Mouse (Mus musculus) forebrain, embryonic 15.5 days (tissue): ENCODE measurements around the gene Efcab12. TPM values are rescaled to one million over a fixed set of nuclear protein-coding genes. Genes with fewer than 3 reads are reported as not detected.

Source experiments
- ATAC-seq: fragments of 200-750 bp; cut with Nextera tagmentation; replicated peaks from 2 replicates; pipeline ENCODE4 v1.8.0; 2017; ENCODE audit warnings: mild to moderate bottlenecking, moderate TSS enrichment, moderate library complexity
- H3K27ac ChIP-seq: fragments of 300-500 bp; sonication (generic); replicated peaks from 2 replicates; pipeline ENCODE4 v1.5.1; 2015; ENCODE audit warnings: mild to moderate bottlenecking, inconsistent platforms
- H3K27me3 ChIP-seq: fragments of 300-500 bp; sonication (generic); 2 replicates; pipeline ENCODE4 v1.6.1; 2015; ENCODE audit warnings: inconsistent platforms
- H3K36me3 ChIP-seq: fragments of 300-500 bp; sonication (generic); 2 replicates; pipeline ENCODE4 v1.6.1; 2015; ENCODE audit warnings: mild to moderate bottlenecking, inconsistent platforms
- H3K4me1 ChIP-seq: fragments of 300-500 bp; sonication (generic); 2 replicates; pipeline ENCODE4 v1.6.1; 2015; ENCODE audit warnings: inconsistent platforms
- H3K4me2 ChIP-seq: fragments of 300-500 bp; sonication (generic); replicated peaks from 2 replicates; pipeline ENCODE4 v1.6.1; 2015; ENCODE audit warnings: mild to moderate bottlenecking, inconsistent platforms
- H3K4me3 ChIP-seq: fragments of 300-500 bp; sonication (generic); 2 replicates; pipeline ENCODE4 v1.5.1; 2015; ENCODE audit warnings: mild to moderate bottlenecking, inconsistent platforms
- H3K9ac ChIP-seq: fragments of 300-500 bp; sonication (generic); replicated peaks from 2 replicates; pipeline ENCODE4 v1.6.1; 2015; ENCODE audit warnings: mild to moderate bottlenecking, inconsistent platforms
- H3K9me3 ChIP-seq: fragments of 300-500 bp; sonication (generic); 2 replicates; pipeline ENCODE4 v1.6.1; 2016; ENCODE audit warnings: inconsistent platforms
- WGBS: fragments of 180-500 bp; shearing (Covaris S2); methylation state at CpG from one replicate; pipeline ENCODE4 v1.1.7; 2015; ENCODE audit warnings: mixed read lengths; 5-methylcytosine and 5-hydroxymethylcytosine counted together
- polyA plus RNA-seq: library from polyadenylated mRNA; unstranded; fragments of >200 nt; fragmentation: Nextera tagmentation; extraction: Ambion mirVana; gene quantifications from 2 replicates; pipeline ENCODE4 v1.2.1, GENCODE M21; 2015

Efcab12 gene
- polyA plus RNA-seq, 1 experiment from 2014 or later = 2.0 TPM

DNA sequence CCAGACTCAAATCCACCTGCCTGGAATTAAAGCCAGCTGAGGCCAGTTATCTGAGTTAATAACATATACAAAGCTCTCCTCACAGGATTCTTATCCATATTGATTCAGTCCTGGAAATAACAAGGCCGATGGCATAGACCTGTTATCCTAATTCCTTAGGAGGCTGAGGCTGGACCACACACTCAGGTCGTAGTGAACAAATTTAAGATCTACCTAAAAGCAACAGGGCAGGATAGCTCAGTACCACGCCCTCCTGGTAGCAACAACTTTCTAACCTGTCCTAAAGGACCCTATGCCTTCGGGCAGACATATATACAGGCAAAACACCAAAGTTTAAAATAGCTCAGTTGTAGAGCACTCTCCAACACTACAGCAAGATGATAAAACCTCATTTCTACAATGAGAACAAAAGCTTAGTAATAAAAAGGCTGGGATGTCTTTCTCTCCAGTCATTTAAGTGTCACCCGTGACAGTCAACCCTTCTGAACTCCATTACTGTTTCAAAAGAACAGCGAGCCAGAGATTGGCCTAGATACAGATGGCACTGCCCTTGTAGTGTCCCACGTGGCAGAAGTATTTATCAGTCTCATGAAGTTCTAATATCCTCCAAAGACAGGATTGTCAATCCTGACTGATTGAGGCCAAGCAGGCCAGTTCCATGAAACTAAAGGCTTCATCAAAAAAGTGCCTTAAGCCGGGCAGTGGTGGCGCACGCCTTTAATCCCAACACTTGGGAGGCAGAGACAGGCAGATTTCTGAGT lies 33.6 kb downstream of the Efcab12 start:
- H3K4me1 ChIP-seq = peaks cover 23% of the 10 kb centered on the region
- no peaks in the 10 kb centered on the region for H3K27me3 ChIP-seq
- H3K4me3 ChIP-seq = no peak overlapping the region
- no peak overlapping the region for H3K4me2 ChIP-seq
- 63% methylated on average over 10 of the region's 10 CpGs for WGBS
- no peaks in the 10 kb centered on the region for H3K9me3 ChIP-seq
- no peak overlapping the region for H3K9ac ChIP-seq
- ATAC-seq = no peak
- peaks cover 61% of the 10 kb centered on the region for H3K36me3 ChIP-seq
- H3K27ac ChIP-seq = no peak overlapping the region

DNA sequence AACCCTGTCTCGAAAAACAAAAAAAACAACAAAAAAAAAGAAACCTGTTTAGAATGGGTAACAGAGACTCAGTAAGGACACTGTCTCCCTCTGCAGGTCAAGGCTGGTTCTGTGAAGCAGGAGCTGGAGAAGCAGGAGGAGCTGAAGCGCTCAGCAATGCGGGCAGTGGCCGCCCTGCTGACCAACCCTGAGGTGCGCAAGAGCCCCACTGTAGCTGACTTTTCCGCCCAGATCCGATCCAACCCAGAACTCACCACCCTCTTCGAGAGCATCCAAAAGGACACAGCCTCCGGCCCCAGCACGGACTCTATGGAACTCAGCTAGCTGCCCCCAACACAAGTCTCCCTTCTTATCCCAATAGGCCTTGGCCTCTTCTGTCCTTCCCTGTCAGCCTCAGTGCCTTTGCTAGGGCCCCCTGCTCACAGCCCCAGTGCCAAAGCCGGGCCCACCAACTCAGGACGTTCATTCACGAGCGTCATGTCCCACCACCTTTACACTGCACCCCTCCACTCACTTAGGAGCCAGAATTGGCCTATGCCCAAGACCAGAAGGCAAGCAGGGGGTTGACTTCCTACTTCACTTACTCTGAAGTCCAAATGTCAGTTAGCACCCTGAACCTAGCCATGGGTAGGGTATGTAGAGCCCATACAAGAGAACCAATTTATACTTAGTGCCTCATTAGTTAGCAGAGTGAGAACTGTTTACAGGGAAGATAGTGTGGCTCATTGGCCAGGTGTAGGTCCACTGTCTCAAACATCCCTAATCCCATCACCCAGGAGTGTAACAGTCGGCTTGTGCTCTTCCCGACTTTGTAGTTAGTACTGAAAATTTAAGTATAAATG lies 34.5 kb downstream of the Efcab12 start:
- Histone ChIP-seq H3K4me2 (no peak overlapping the region), H3K27me3 (no peaks in the 10 kb centered on the region), H3K27ac (no peak overlapping the region), H3K9ac (no peak overlapping the region), H3K9me3 (no peaks in the 10 kb centered on the region), H3K4me1 (peaks cover 23% of the 10 kb centered on the region), H3K4me3 (no peak overlapping the region), H3K36me3 (peaks cover 69% of the 10 kb centered on the region)
- 0 out of 2 replicates have a peak, but pooled peaks have one; percentile 8 for ATAC-seq
- WGBS = 41% methylated on average over 16 of the region's 16 CpGs

DNA sequence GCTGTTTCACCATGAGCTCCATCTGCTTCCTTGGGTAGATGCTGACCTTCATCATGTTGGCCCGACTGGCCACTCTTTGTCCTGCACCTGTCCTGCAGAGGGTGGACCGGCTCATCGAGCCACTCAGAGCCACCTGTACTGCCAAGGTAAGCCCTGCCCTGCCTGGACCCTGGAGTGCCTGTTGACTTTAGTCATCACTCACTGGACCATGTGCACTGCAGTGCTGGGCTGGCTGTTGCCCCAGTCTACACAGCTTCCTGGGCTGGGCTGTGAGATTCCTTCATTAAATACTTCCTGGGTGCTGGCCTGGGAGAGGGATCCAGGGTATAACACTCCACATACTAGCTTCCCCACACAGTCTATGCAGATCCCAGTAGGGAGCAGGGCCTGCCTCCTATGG lies 36.4 kb downstream of the Efcab12 start:
- Histone ChIP-seq H3K27me3 (no peaks in the 10 kb centered on the region), H3K27ac (no peak overlapping the region), H3K4me3 (no peak overlapping the region), H3K9me3 (no peaks in the 10 kb centered on the region), H3K36me3 (peaks cover 88% of the 10 kb centered on the region), H3K9ac (no peak overlapping the region), H3K4me1 (peaks cover 13% of the 10 kb centered on the region), H3K4me2 (no peak overlapping the region)
- ATAC-seq = no peak
- 94% methylated on average over 3 of the region's 3 CpGs for WGBS

DNA sequence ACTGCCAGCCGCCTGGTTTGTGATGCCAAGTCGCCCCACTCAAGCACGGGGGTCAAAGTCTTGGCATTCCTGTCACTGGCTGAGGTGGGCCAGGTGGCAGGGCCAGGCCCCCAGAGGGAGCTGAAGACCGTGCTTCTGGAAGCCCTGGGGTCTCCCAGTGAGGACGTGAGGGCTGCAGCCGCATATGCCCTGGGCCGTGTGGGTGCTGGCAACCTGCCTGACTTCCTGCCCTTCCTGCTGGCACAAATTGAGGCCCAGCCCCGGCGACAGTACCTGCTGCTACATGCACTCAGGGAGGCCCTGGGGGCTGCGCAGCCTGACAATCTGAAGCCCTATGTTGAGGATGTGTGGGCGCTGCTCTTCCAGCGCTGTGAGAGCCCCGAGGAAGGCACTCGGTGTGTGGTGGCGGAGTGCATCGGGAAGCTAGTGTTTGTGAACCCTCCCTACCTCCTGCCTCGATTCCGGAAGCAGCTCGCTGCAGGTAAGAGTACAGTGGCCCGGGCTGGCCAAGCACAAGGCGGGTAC lies 45.5 kb downstream of the Efcab12 start:
- Histone ChIP-seq H3K9ac (no peak overlapping the region), H3K4me2 (no peak overlapping the region), H3K27me3 (no peaks in the 10 kb centered on the region), H3K36me3 (peaks cover 92% of the 10 kb centered on the region), H3K27ac (no peak overlapping the region), H3K4me1 (no peaks in the 10 kb centered on the region), H3K4me3 (no peak overlapping the region), H3K9me3 (no peaks in the 10 kb centered on the region)
- WGBS = 85% methylated on average over 21 of the region's 21 CpGs
- ATAC-seq = no peak

DNA sequence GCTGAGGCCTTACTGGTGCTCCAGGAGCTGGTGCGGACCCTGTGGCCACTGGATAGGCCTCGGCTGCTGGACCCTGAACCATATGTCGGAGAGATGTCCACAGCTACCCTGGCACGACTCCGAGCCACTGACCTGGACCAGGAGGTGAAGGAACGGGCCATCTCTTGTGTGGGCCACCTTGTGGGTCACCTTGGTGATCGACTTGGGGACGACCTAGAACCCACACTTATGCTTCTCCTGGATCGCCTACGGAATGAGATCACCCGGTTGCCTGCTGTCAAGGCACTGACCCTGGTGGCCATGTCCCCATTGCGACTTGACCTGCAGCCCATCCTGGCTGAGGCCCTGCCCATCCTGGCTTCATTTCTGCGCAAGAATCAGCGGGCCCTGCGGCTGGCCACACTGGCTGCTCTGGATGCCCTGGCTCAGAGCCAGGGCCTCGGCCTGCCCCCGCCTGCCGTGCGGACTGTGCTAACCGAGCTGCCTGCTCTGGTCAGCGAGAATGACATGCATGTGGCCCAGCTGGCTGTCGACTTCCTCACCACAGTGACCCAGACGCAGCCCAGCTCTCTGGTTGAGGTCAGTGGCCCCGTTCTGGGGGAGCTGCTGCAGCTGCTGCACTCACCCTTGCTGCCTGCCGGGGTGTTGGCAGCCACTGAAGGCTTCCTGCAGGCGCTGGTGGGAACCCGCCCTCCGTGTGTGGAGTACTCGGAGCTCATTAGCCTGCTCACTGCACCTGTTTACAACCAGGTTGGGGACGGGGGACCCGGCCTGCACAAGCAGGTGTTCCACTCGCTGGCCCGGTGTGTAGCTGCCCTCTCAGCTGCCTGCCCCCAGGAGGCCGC lies 46.1 kb downstream of the Efcab12 start:
- no peaks in the 10 kb centered on the region for H3K4me1 ChIP-seq
- H3K9me3 ChIP-seq = no peaks in the 10 kb centered on the region
- H3K27me3 ChIP-seq = no peaks in the 10 kb centered on the region
- no peak overlapping the region for H3K4me3 ChIP-seq
- WGBS = 86% methylated on average over 34 of the region's 34 CpGs
- ATAC-seq = 0 out of 2 replicates have a peak, but pooled peaks have one; percentile 13
- H3K9ac ChIP-seq = no peak overlapping the region
- no peak overlapping the region for H3K4me2 ChIP-seq
- H3K27ac ChIP-seq = no peak overlapping the region
- peaks cover 90% of the 10 kb centered on the region for H3K36me3 ChIP-seq

DNA sequence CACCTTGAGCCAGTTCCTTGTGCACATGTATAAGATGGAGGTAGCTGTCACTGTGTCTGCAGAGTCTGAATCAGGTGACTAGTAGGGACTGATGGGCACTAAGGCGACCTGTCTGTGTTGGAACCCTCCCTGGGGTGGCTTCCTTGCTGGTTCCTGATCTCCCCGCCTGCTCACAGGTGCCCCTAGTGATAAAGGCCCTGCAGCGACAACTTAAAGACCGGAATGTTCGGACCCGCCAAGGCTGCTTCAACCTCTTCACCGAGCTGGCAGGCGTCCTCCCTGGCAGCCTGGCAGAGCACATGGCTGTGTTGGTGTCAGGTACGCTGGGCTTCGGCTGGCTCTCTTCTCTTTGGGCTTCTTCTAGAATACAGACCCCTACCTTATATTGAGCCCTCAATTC lies 47.2 kb downstream of the Efcab12 start:
- ATAC-seq = no peak
- Histone ChIP-seq H3K4me1 (no peaks in the 10 kb centered on the region), H3K4me2 (no peak overlapping the region), H3K9me3 (no peaks in the 10 kb centered on the region), H3K27me3 (no peaks in the 10 kb centered on the region), H3K9ac (no peak overlapping the region), H3K36me3 (peaks cover 94% of the 10 kb centered on the region), H3K27ac (no peak overlapping the region), H3K4me3 (no peak overlapping the region)
- 79% methylated on average over 10 of the region's 10 CpGs for WGBS

DNA sequence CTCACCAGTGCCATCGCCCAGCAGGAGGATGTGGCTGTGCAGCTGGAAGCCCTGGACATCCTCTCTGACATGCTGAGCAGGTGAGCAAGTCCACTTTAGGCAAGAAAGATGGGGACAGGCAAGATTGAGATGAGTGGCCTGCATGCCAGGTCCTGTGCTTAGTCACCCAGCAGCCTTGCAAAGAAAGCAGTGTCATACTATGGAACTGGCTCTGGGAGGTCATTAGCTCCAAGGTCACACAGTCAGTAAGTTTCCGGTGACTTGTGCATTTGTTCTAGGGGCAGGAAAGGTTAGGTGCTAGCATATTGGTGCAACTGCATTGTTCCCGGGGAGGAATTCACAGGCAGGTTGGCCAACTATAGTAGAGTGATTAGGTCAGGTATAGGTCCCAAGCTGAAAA lies 55.4 kb downstream of the Efcab12 start:
- Histone ChIP-seq H3K27ac (no peak overlapping the region), H3K4me2 (no peak overlapping the region), H3K9ac (no peak overlapping the region), H3K36me3 (peaks cover 65% of the 10 kb centered on the region), H3K4me3 (no peak overlapping the region), H3K4me1 (no peaks in the 10 kb centered on the region), H3K9me3 (no peaks in the 10 kb centered on the region), H3K27me3 (no peaks in the 10 kb centered on the region)
- ATAC-seq = no peak
- WGBS = 95% methylated on average over 3 of the region's 3 CpGs

DNA sequence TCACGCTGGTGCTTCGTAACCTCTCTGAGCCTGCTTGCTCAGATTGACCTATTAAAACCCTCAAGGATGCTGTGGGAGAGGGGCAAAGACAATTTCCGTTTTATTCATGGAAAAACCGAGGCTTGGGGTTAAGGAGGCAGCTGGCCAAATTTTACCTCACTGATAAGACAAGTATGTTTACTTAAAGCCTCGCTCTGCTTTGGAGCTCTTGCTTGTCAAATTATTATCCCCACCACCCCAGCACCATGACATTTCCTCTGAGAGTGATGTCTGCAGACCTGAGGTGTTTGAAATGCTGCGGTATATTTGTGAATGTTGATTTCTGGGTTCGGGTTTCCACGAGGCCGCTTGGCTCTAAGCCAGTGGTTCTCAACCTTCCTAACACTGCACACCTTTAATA lies 61.8 kb downstream of the Efcab12 start:
- Histone ChIP-seq H3K27me3 (no peaks in the 10 kb centered on the region), H3K9me3 (no peaks in the 10 kb centered on the region), H3K9ac (peak overlapping the region; percentile 83; the same call in 1 of the 2 replicates), H3K4me1 (peaks cover 30% of the 10 kb centered on the region), H3K4me2 (peak overlapping the region; percentile 66), H3K27ac (no peak overlapping the region), H3K36me3 (peaks cover 7% of the 10 kb centered on the region; the same call in 1 of the 2 replicates), H3K4me3 (peak overlapping the region; percentile 87; the same call in 1 of the 2 replicates)
- ATAC-seq = no peak
- WGBS = 60% methylated on average over 9 of the region's 9 CpGs

DNA sequence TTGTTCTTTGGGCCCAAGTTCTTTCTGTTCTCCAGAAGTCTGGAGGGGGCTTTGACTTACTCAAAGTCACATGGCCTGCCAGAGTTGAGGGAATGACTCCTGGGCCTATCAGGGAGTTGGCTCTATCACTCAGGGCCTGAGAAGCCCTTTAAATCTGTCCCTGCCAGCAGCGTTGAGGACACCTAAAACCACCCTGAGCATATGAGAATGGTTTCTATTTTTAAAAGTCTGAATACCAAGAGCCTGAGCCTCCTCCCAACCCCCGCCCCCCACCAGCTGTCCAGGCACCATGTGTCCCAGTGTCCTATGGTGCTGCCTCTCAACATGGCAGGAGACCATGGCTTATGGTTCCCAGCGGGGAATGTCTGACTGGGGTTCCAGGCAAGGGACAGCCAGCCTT lies 62.4 kb downstream of the Efcab12 start:
- ATAC-seq = no peak
- Histone ChIP-seq H3K9ac (peak overlapping the region; percentile 83), H3K36me3 (peaks cover 4% of the 10 kb centered on the region; the same call in 1 of the 2 replicates), H3K4me2 (peak overlapping the region; percentile 66), H3K27me3 (no peaks in the 10 kb centered on the region), H3K4me3 (peak overlapping the region; percentile 87), H3K4me1 (peaks cover 30% of the 10 kb centered on the region), H3K9me3 (no peaks in the 10 kb centered on the region), H3K27ac (peak overlapping the region; percentile 72; the same call in 1 of the 2 replicates)
- WGBS = 44% methylated on average over 3 of the region's 3 CpGs

DNA sequence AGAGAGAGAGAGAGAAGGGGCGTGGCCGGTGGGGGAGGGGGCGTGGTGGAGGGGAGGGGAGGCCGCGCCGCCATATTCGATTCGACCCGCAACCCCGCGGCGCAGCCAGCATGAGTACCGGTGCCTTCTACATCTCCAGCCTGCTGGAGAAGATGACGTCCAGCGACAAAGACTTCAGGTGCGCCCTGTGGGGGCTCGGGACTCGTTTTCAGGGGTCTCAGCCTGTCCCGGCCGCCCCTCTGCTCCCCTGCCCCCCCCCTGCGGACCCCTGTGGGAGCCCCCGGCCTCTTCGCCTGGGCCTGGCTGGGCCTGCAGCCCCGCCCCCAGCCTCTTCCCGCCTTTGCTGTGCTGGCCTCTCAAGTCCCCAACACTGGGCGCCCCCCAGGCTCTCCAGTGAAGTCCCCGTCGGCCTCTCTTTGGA lies 63.7 kb downstream of the Efcab12 start, which contains the start of gene Cand2:
Gene Cand2, plus strand, starts transcription at position 38 of the 421 bp plus-strand sequence.
- H3K4me2 ChIP-seq = peak within 1 kb of the TSS; percentile 66
- 1% methylated on average over 26 of the region's 28 CpGs for WGBS

DNA sequence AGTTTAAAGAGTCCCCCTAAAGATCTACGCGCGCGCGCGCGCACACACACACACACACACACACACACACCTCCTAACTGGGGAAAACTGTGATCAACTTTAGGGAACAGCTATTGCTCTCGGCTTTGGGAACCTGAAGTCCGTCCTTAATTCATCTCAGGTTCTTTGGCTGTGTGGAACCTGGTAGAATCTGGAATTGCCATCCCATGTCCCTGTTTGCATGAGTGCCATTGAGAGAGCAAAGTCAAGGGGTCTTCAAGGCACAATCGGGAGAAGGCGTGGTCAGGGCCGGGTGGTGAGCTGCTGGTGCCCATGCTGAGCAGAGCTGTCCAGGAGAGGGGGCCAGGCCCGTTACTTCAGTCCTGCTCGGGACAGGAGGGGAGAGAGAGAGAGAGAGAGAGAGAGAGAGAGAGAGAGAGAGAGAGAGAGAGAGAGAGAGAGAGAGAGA lies 64.2 kb downstream of the Efcab12 start:
- Histone ChIP-seq H3K4me1 (peaks cover 30% of the 10 kb centered on the region), H3K27me3 (no peaks in the 10 kb centered on the region), H3K9ac (peak overlapping the region; percentile 46), H3K4me3 (peak overlapping the region; percentile 87), H3K36me3 (peaks cover 3% of the 10 kb centered on the region; the same call in 1 of the 2 replicates), H3K27ac (peak overlapping the region; percentile 58), H3K4me2 (peak overlapping the region; percentile 66), H3K9me3 (no peaks in the 10 kb centered on the region)
- WGBS = 0% methylated on average over 14 of the region's 14 CpGs
- ATAC-seq = peak; percentile 87

More for the DNA sequence above, 63.7 kb downstream of the Efcab12 start, which contains the start of gene Cand2:
- peaks cover 4% of the 10 kb centered on the region; the same call in 1 of the 2 replicates for H3K36me3 ChIP-seq
- ATAC-seq = peak; percentile 87
- H3K4me1 ChIP-seq = peaks cover 30% of the 10 kb centered on the region
- no peaks in the 10 kb centered on the region for H3K9me3 ChIP-seq
- H3K9ac ChIP-seq = peak within 1 kb of the TSS; percentile 83
- no peaks in the 10 kb centered on the region for H3K27me3 ChIP-seq
- peak within 1 kb of the TSS; percentile 87 for H3K4me3 ChIP-seq
- H3K27ac ChIP-seq = peak within 1 kb of the TSS; percentile 72
